Mouse (Mus musculus) myocyte (in vitro differentiated cells): ENCODE results near the gene Hoxb3.

Source experiments
- CEBPB ChIP-seq: IDR thresholded peaks from 2 replicates; pipeline ENCODE4 v1.6.1; 2011; ENCODE audit warnings: mild to moderate bottlenecking, moderate library complexity; ENCODE audit not compliant: poor library complexity, insufficient read depth, severe bottlenecking
- E2F4 ChIP-seq: IDR thresholded peaks from one replicate; pipeline ENCODE4 v1.6.1; 2011; ENCODE audit warnings: mild to moderate bottlenecking, control low read depth, moderate library complexity; ENCODE audit not compliant: insufficient read depth
- MAX ChIP-seq: IDR thresholded peaks from one replicate; pipeline ENCODE4 v1.6.1; 2011; ENCODE audit warnings: low read depth, mild to moderate bottlenecking, control low read depth
- MYOD1 ChIP-seq, 3 experiments: IDR thresholded peaks; one replicate each; pipeline ENCODE4 v1.6.1; 2011; ENCODE audit warnings: control low read depth in 2 of 3, low read depth in 2 of 3, mild to moderate bottlenecking in 2 of 3, moderate library complexity in 1 of 3; ENCODE audit not compliant: insufficient read length in 2 of 3, control insufficient read depth in 1 of 3
- MYOG ChIP-seq, 3 experiments: IDR thresholded peaks; one replicate each; pipeline ENCODE4 v1.6.1; 2011; ENCODE audit warnings: control low read depth in 2 of 3, low read depth in 2 of 3, mild to moderate bottlenecking in 2 of 3; ENCODE audit not compliant: insufficient read length in 2 of 3, control insufficient read depth in 1 of 3, insufficient read depth in 1 of 3
- POLR2A ChIP-seq: IDR thresholded peaks from one replicate; pipeline ENCODE4 v1.6.1; 2011; ENCODE audit warnings: low read depth, mild to moderate bottlenecking, control low read depth, moderate library complexity; ENCODE audit not compliant: insufficient read length
- POLR2AphosphoS2 ChIP-seq: IDR thresholded peaks from one replicate; pipeline ENCODE4 v1.6.1; 2011; ENCODE audit warnings: low read depth, control low read depth; ENCODE audit not compliant: insufficient read length
- REST ChIP-seq: IDR thresholded peaks from one replicate; pipeline ENCODE4 v1.6.1; 2011; ENCODE audit warnings: mild to moderate bottlenecking, control low read depth, moderate library complexity; ENCODE audit not compliant: insufficient read depth, insufficient read length
- SRF ChIP-seq: IDR thresholded peaks from one replicate; pipeline ENCODE4 v1.6.1; 2011; ENCODE audit warnings: low read depth; ENCODE audit not compliant: control insufficient read depth, insufficient read length
- TCF12 ChIP-seq: IDR thresholded peaks from one replicate; pipeline ENCODE4 v1.6.1; 2011; ENCODE audit warnings: mild to moderate bottlenecking, control low read depth; ENCODE audit not compliant: poor library complexity, insufficient read depth, severe bottlenecking
- USF1 ChIP-seq: IDR thresholded peaks from one replicate; pipeline ENCODE4 v1.6.1; 2011; ENCODE audit warnings: low read depth, mild to moderate bottlenecking, control low read depth, moderate library complexity

- TF ChIP-seq POLR2A (no peak), POLR2AphosphoS2 (no peak), MYOD1 (IDR thresholded peaks at IDR 0.05; ENCODE audit: control insufficient read depth in 1 of 3, insufficient read length in 2 of 3, low read depth in 2 of 3) (no peak), E2F4 (no peak), TCF12 (no peak), MYOG (IDR thresholded peaks at IDR 0.05; ENCODE audit: control insufficient read depth in 1 of 3, insufficient read depth in 1 of 3, insufficient read length in 2 of 3, low read depth in 2 of 3) (no peak), CEBPB (no peak), SRF (no peak), USF1 (no peak), REST (no peak), MAX (no peak)
These were observed 28.7 kb downstream of the Hoxb3 start for GRCm38 (mm10) chr11:96351831-96352230.
